Mouse (Mus musculus) forebrain, embryonic 15.5 days (tissue): Measurements from ENCODE around the gene Lrrc8e. TPM values are rescaled to one million over a fixed set of nuclear protein-coding genes. Genes with fewer than 3 reads are reported as not detected.

Source experiments
- ATAC-seq: fragments of 200-750 bp; cut with Nextera tagmentation; replicated peaks from 2 replicates; pipeline ENCODE4 v1.8.0; 2017; ENCODE audit warnings: mild to moderate bottlenecking, moderate TSS enrichment, moderate library complexity
- H3K27ac ChIP-seq: fragments of 300-500 bp; sonication (generic); replicated peaks from 2 replicates; pipeline ENCODE4 v1.5.1; 2015; ENCODE audit warnings: mild to moderate bottlenecking, inconsistent platforms
- H3K27me3 ChIP-seq: fragments of 300-500 bp; sonication (generic); 2 replicates; pipeline ENCODE4 v1.6.1; 2015; ENCODE audit warnings: inconsistent platforms
- H3K36me3 ChIP-seq: fragments of 300-500 bp; sonication (generic); 2 replicates; pipeline ENCODE4 v1.6.1; 2015; ENCODE audit warnings: mild to moderate bottlenecking, inconsistent platforms
- H3K4me1 ChIP-seq: fragments of 300-500 bp; sonication (generic); 2 replicates; pipeline ENCODE4 v1.6.1; 2015; ENCODE audit warnings: inconsistent platforms
- H3K4me2 ChIP-seq: fragments of 300-500 bp; sonication (generic); replicated peaks from 2 replicates; pipeline ENCODE4 v1.6.1; 2015; ENCODE audit warnings: mild to moderate bottlenecking, inconsistent platforms
- H3K4me3 ChIP-seq: fragments of 300-500 bp; sonication (generic); 2 replicates; pipeline ENCODE4 v1.5.1; 2015; ENCODE audit warnings: mild to moderate bottlenecking, inconsistent platforms
- H3K9ac ChIP-seq: fragments of 300-500 bp; sonication (generic); replicated peaks from 2 replicates; pipeline ENCODE4 v1.6.1; 2015; ENCODE audit warnings: mild to moderate bottlenecking, inconsistent platforms
- H3K9me3 ChIP-seq: fragments of 300-500 bp; sonication (generic); 2 replicates; pipeline ENCODE4 v1.6.1; 2016; ENCODE audit warnings: inconsistent platforms
- WGBS: fragments of 180-500 bp; shearing (Covaris S2); methylation state at CpG from one replicate; pipeline ENCODE4 v1.1.7; 2015; ENCODE audit warnings: mixed read lengths; 5-methylcytosine and 5-hydroxymethylcytosine counted together
- polyA plus RNA-seq: library from polyadenylated mRNA; unstranded; fragments of >200 nt; fragmentation: Nextera tagmentation; extraction: Ambion mirVana; gene quantifications from 2 replicates; pipeline ENCODE4 v1.2.1, GENCODE M21; 2015

The Lrrc8e gene
- polyA plus RNA-seq, 1 experiment from 2014 or later = not detected

GRCm38 (mm10) chr8:4207016-4207350 is 19.6 kb upstream of the Lrrc8e start:
- peaks cover 16% of the 10 kb centered on the region for H3K27me3 ChIP-seq
- no peak overlapping the region for H3K9ac ChIP-seq
- 74% methylated on average over 2 of the region's 2 CpGs for WGBS
- ATAC-seq = no peak
- H3K9me3 ChIP-seq = no peaks in the 10 kb centered on the region
- peaks cover 58% of the 10 kb centered on the region for H3K36me3 ChIP-seq
- H3K4me1 ChIP-seq = peaks cover 16% of the 10 kb centered on the region
- H3K4me2 ChIP-seq = no peak overlapping the region
- no peak overlapping the region for H3K27ac ChIP-seq
- H3K4me3 ChIP-seq = no peak overlapping the region

- ATAC-seq = no peak
- H3K4me2 ChIP-seq = no peak overlapping the region
- H3K4me1 ChIP-seq = peaks cover 46% of the 10 kb centered on the region
- H3K4me3 ChIP-seq = no peak overlapping the region
- no peaks in the 10 kb centered on the region for H3K9me3 ChIP-seq
- H3K27ac ChIP-seq = no peak overlapping the region
- WGBS = 63% methylated on average over 6 of the region's 6 CpGs
- H3K36me3 ChIP-seq = peaks cover 26% of the 10 kb centered on the region
- H3K9ac ChIP-seq = no peak overlapping the region
- H3K27me3 ChIP-seq = no peaks in the 10 kb centered on the region
Observed at GRCm38 (mm10) chr8:4211097-4211496, 15.5 kb upstream of the Lrrc8e start.

GRCm38 (mm10) chr8:4212809-4213209 is 13.8 kb upstream of the Lrrc8e start:
- H3K36me3 ChIP-seq = peaks cover 26% of the 10 kb centered on the region
- no peaks in the 10 kb centered on the region for H3K9me3 ChIP-seq
- peak overlapping the region; percentile 46 for H3K4me3 ChIP-seq
- H3K4me2 ChIP-seq = peak overlapping the region; percentile 98
- WGBS = 1% methylated on average over 25 of the region's 25 CpGs
- peak overlapping the region; percentile 53 for H3K9ac ChIP-seq
- H3K27ac ChIP-seq = peak overlapping the region; percentile 44
- peak; percentile 0; the same call in 1 of the 2 replicates for ATAC-seq
- H3K4me1 ChIP-seq = peaks cover 40% of the 10 kb centered on the region
- H3K27me3 ChIP-seq = no peaks in the 10 kb centered on the region

GRCm38 (mm10) chr8:4213210-4214005 is 13.2 kb upstream of the Lrrc8e start:
- 6% methylated on average over 17 of the region's 18 CpGs for WGBS
- ATAC-seq = peak; percentile 12
- H3K36me3 ChIP-seq = peaks cover 25% of the 10 kb centered on the region
- peaks cover 41% of the 10 kb centered on the region for H3K4me1 ChIP-seq
- peak overlapping the region; percentile 44 for H3K27ac ChIP-seq
- no peaks in the 10 kb centered on the region for H3K27me3 ChIP-seq
- H3K9me3 ChIP-seq = no peaks in the 10 kb centered on the region
- peak overlapping the region; percentile 46 for H3K4me3 ChIP-seq
- H3K4me2 ChIP-seq = peak overlapping the region; percentile 98
- peak overlapping the region; percentile 53 for H3K9ac ChIP-seq

GRCm38 (mm10) chr8:4214006-4214980 is 12.3 kb upstream of the Lrrc8e start:
- Histone ChIP-seq H3K27me3 (no peaks in the 10 kb centered on the region), H3K4me1 (peaks cover 41% of the 10 kb centered on the region), H3K27ac (0 out of 2 replicates have a peak overlapping the region, but pooled peaks have one; percentile 44), H3K9me3 (no peaks in the 10 kb centered on the region), H3K9ac (peak overlapping the region; percentile 53), H3K4me2 (peak overlapping the region; percentile 98), H3K36me3 (peaks cover 18% of the 10 kb centered on the region), H3K4me3 (peak overlapping the region; percentile 46)
- no peak for ATAC-seq
- WGBS = 19% methylated on average over 33 of the region's 33 CpGs

- H3K36me3 ChIP-seq = no peaks in the 10 kb centered on the region
- peak; percentile 4; the same call in 1 of the 2 replicates for ATAC-seq
- whole genome bisulfite sequencing = 4% methylated on average over 18 of the region's 18 CpGs
Observed at GRCm38 (mm10) chr8:4216296-4216695, 10.3 kb upstream of the Lrrc8e start.

GRCm38 (mm10) chr8:4216791-4217621 is 9.6 kb upstream of the Lrrc8e start, which contains the start of gene Prr36:
TSS of gene Prr36 (minus strand) at chr8:4217459.
- ATAC-seq = peak; percentile 91
- Histone ChIP-seq H3K27me3 (no peaks in the 10 kb centered on the region), H3K4me3 (peak within 1 kb of the TSS; percentile 78), H3K9me3 (no peaks in the 10 kb centered on the region), H3K27ac (peak within 1 kb of the TSS; percentile 96), H3K4me1 (peaks cover 41% of the 10 kb centered on the region), H3K9ac (peak within 1 kb of the TSS; percentile 97), H3K4me2 (peak within 1 kb of the TSS; percentile 98), H3K36me3 (no peaks in the 10 kb centered on the region)
- under 1% methylated on average over 44 of the region's 44 CpGs for WGBS

More at GRCm38 (mm10) chr8:4216296-4216695, 10.3 kb upstream of the Lrrc8e start:
- no peaks in the 10 kb centered on the region for H3K27me3 ChIP-seq
- peak overlapping the region; percentile 97 for H3K9ac ChIP-seq
- H3K4me3 ChIP-seq = peak overlapping the region; percentile 78
- no peaks in the 10 kb centered on the region for H3K9me3 ChIP-seq
- peak overlapping the region; percentile 96 for H3K27ac ChIP-seq
- H3K4me1 ChIP-seq = peaks cover 41% of the 10 kb centered on the region
- H3K4me2 ChIP-seq = peak overlapping the region; percentile 98

- no peak overlapping the region for H3K9ac ChIP-seq
- H3K4me1 ChIP-seq = peaks cover 21% of the 10 kb centered on the region
- H3K4me2 ChIP-seq = no peak overlapping the region
- no peak for ATAC-seq
- no peaks in the 10 kb centered on the region for H3K9me3 ChIP-seq
- H3K36me3 ChIP-seq = no peaks in the 10 kb centered on the region
- H3K27me3 ChIP-seq = no peaks in the 10 kb centered on the region
- no peak overlapping the region for H3K4me3 ChIP-seq
- no peak overlapping the region for H3K27ac ChIP-seq
- 90% methylated on average over 3 of the region's 3 CpGs for WGBS
Observed at GRCm38 (mm10) chr8:4219617-4220016, 7.0 kb upstream of the Lrrc8e start.

- Histone ChIP-seq H3K36me3 (no peaks in the 10 kb centered on the region), H3K4me1 (peaks cover 12% of the 10 kb centered on the region), H3K9ac (no peak overlapping the region), H3K9me3 (no peaks in the 10 kb centered on the region), H3K4me2 (no peak overlapping the region), H3K27ac (no peak overlapping the region), H3K27me3 (0 out of 2 replicates have a peak, but pooled peaks cover 6% of the 10 kb centered on the region), H3K4me3 (no peak overlapping the region)
- no peak for ATAC-seq
Observed at GRCm38 (mm10) chr8:4222059-4222458, 4.6 kb upstream of the Lrrc8e start.

- Histone ChIP-seq H3K4me3 (no peak overlapping the region), H3K9ac (no peak overlapping the region), H3K9me3 (no peaks in the 10 kb centered on the region), H3K27me3 (0 out of 2 replicates have a peak, but pooled peaks cover 7% of the 10 kb centered on the region), H3K27ac (no peak overlapping the region), H3K4me2 (peak overlapping the region; percentile 24), H3K4me1 (peaks cover 7% of the 10 kb centered on the region; the same call in 1 of the 2 replicates), H3K36me3 (no peaks in the 10 kb centered on the region)
- ATAC-seq = peak; percentile 13; the same call in 1 of the 2 replicates
- 29% methylated on average over 4 of the region's 4 CpGs for WGBS
Observed at GRCm38 (mm10) chr8:4226323-4226722, 304 bp upstream of the Lrrc8e start.

- Histone ChIP-seq H3K9me3 (no peaks in the 10 kb centered on the region), H3K9ac (no peak overlapping the region), H3K27me3 (0 out of 2 replicates have a peak, but pooled peaks cover 7% of the 10 kb centered on the region), H3K36me3 (no peaks in the 10 kb centered on the region), H3K4me3 (no peak overlapping the region), H3K27ac (no peak overlapping the region), H3K4me2 (no peak overlapping the region), H3K4me1 (peaks cover 7% of the 10 kb centered on the region; the same call in 1 of the 2 replicates)
- WGBS = 90% methylated on average over 4 of the region's 4 CpGs
- no peak for ATAC-seq
Observed at GRCm38 (mm10) chr8:4227919-4228318, 1.3 kb downstream of the Lrrc8e start.
